Mouse (Mus musculus) ES-E14 (cell line): ENCODE data around the gene Gpr158.

Experiments
- CHD2 ChIP-seq: IDR thresholded peaks from 2 replicates; pipeline ENCODE4 v1.6.1; 2014; ENCODE audit warnings: mild to moderate bottlenecking, low read depth, low read length, inconsistent platforms
- ZNF384 ChIP-seq: IDR thresholded peaks from 2 replicates; pipeline ENCODE4 v1.6.1; 2012; ENCODE audit warnings: low read depth, low read length, inconsistent platforms

- TF ChIP-seq ZNF384 (no peak), CHD2 (no peak)
These were observed 416.4 kb downstream of the Gpr158 start for GRCm38 (mm10) chr2:21783721-21784120.
